Mouse (Mus musculus) stomach, embryonic 15.5 days (tissue): Measurements from ENCODE around the gene Foxp1. TPM values are rescaled to one million over a fixed set of nuclear protein-coding genes. Genes with fewer than 3 reads are reported as not detected.

Experiments
- ATAC-seq: fragments of 200-750 bp; cut with Nextera tagmentation; 2 replicates; pipeline ENCODE4 v1.8.0; 2017; ENCODE audit warnings: low read depth, moderate number of reproducible peaks, moderate TSS enrichment; ENCODE audit not compliant: insufficient read depth, low FRiP score
- H3K27ac ChIP-seq: fragments of 300-500 bp; sonication (generic); 2 replicates; pipeline ENCODE4 v1.5.1; 2015; ENCODE audit warnings: mild to moderate bottlenecking, inconsistent platforms
- H3K27me3 ChIP-seq: fragments of 300-500 bp; sonication (generic); replicated peaks from 2 replicates; pipeline ENCODE4 v1.6.1; 2015; ENCODE audit warnings: inconsistent platforms
- H3K36me3 ChIP-seq: fragments of 300-500 bp; sonication (generic); 2 replicates; pipeline ENCODE4 v1.6.1; 2015; ENCODE audit warnings: inconsistent platforms
- H3K4me1 ChIP-seq: fragments of 300-500 bp; sonication (generic); 2 replicates; pipeline ENCODE4 v1.6.1; 2015; ENCODE audit warnings: inconsistent platforms
- H3K4me2 ChIP-seq: fragments of 300-500 bp; sonication (generic); 2 replicates; pipeline ENCODE4 v1.6.1; 2015; ENCODE audit warnings: mild to moderate bottlenecking, inconsistent platforms
- H3K4me3 ChIP-seq: fragments of 300-500 bp; sonication (generic); replicated peaks from 2 replicates; pipeline ENCODE4 v1.5.1; 2015; ENCODE audit warnings: inconsistent platforms
- H3K9ac ChIP-seq: fragments of 300-500 bp; sonication (generic); 2 replicates; pipeline ENCODE4 v1.6.1; 2015; ENCODE audit warnings: inconsistent platforms
- H3K9me3 ChIP-seq: fragments of 300-500 bp; sonication (generic); 2 replicates; pipeline ENCODE4 v1.6.1; 2016; ENCODE audit warnings: inconsistent platforms
- WGBS: fragments of 180-500 bp; shearing (Covaris S2); methylation state at CpG from one replicate; pipeline ENCODE4 v1.1.7; 2015; 5-methylcytosine and 5-hydroxymethylcytosine counted together
- microRNA-seq: library from miRNA; unstranded; fragments of <30 nt; microRNA quantifications from one replicate; pipeline ENCODE4, GENCODE M21; 2016
- polyA plus RNA-seq: library from polyadenylated mRNA; unstranded; fragments of >200 nt; fragmentation: Nextera tagmentation; extraction: Ambion mirVana; gene quantifications from 2 replicates; pipeline ENCODE4 v1.2.1, GENCODE M21; 2015

The Foxp1 gene
- polyA plus RNA-seq, 1 experiment from 2014 or later, result 105 TPM

- H3K9ac ChIP-seq, result no peak overlapping the region
- 87% methylated on average over 10 of the region's 10 CpGs for WGBS
- H3K9me3 ChIP-seq, result no peaks in the 10 kb centered on the region
- H3K36me3 ChIP-seq, result peaks cover 41% of the 10 kb centered on the region
- no peak for ATAC-seq
- H3K4me1 ChIP-seq, result no peaks in the 10 kb centered on the region
- no peak overlapping the region for H3K4me2 ChIP-seq
- no peak overlapping the region for H3K4me3 ChIP-seq
- H3K27ac ChIP-seq, result no peak overlapping the region
- no peaks in the 10 kb centered on the region for H3K27me3 ChIP-seq
These were observed 588.1 kb downstream of the Foxp1 start for GRCm38 (mm10) chr6:98934381-98934780.

GRCm38 (mm10) chr6:98933135-98933724, 589.3 kb downstream of the Foxp1 start:
- Histone ChIP-seq H3K9me3 (no peaks in the 10 kb centered on the region), H3K4me3 (no peak overlapping the region), H3K36me3 (peaks cover 44% of the 10 kb centered on the region), H3K27me3 (no peaks in the 10 kb centered on the region), H3K4me2 (no peak overlapping the region), H3K9ac (no peak overlapping the region), H3K27ac (no peak overlapping the region), H3K4me1 (no peaks in the 10 kb centered on the region)
- ATAC-seq, result no peak
- WGBS, result 85% methylated on average over 18 of the region's 18 CpGs

- no peak overlapping the region for H3K9ac ChIP-seq
- peaks cover 39% of the 10 kb centered on the region for H3K36me3 ChIP-seq
- H3K4me1 ChIP-seq, result no peaks in the 10 kb centered on the region
- H3K9me3 ChIP-seq, result no peaks in the 10 kb centered on the region
- ATAC-seq, result no peak
- H3K27me3 ChIP-seq, result no peaks in the 10 kb centered on the region
- H3K4me2 ChIP-seq, result no peak overlapping the region
- H3K4me3 ChIP-seq, result no peak overlapping the region
- no peak overlapping the region for H3K27ac ChIP-seq
- 49% methylated on average over 8 of the region's 8 CpGs for WGBS
These were observed 590.5 kb downstream of the Foxp1 start for GRCm38 (mm10) chr6:98931881-98932540.

- Histone ChIP-seq H3K4me2 (no peak overlapping the region), H3K36me3 (peaks cover 34% of the 10 kb centered on the region), H3K4me1 (no peaks in the 10 kb centered on the region), H3K9ac (no peak overlapping the region), H3K27me3 (no peaks in the 10 kb centered on the region), H3K4me3 (no peak overlapping the region), H3K9me3 (no peaks in the 10 kb centered on the region), H3K27ac (no peak overlapping the region)
- no peak for ATAC-seq
- WGBS, result 81% methylated on average over 15 of the region's 15 CpGs
These were observed 591.7 kb downstream of the Foxp1 start for GRCm38 (mm10) chr6:98930652-98931300.

- Histone ChIP-seq H3K36me3 (peaks cover 19% of the 10 kb centered on the region), H3K27me3 (no peaks in the 10 kb centered on the region), H3K4me2 (no peak overlapping the region), H3K9ac (no peak overlapping the region), H3K4me3 (no peak overlapping the region), H3K4me1 (no peaks in the 10 kb centered on the region), H3K27ac (no peak overlapping the region), H3K9me3 (no peaks in the 10 kb centered on the region)
- ATAC-seq, result no peak
- WGBS, result 76% methylated on average over 8 of the region's 8 CpGs
These were observed 594.2 kb downstream of the Foxp1 start for GRCm38 (mm10) chr6:98928365-98928764.

GRCm38 (mm10) chr6:98901259-98901658, 621.3 kb downstream of the Foxp1 start:
- no peak for ATAC-seq
- Histone ChIP-seq H3K4me1 (no peaks in the 10 kb centered on the region), H3K36me3 (no peaks in the 10 kb centered on the region), H3K9me3 (no peaks in the 10 kb centered on the region), H3K4me3 (no peak overlapping the region), H3K9ac (no peak overlapping the region), H3K27ac (no peak overlapping the region), H3K27me3 (no peaks in the 10 kb centered on the region), H3K4me2 (no peak overlapping the region)
- WGBS, result 88% methylated on average over 6 of the region's 6 CpGs

- Histone ChIP-seq H3K36me3 (no peaks in the 10 kb centered on the region), H3K4me1 (no peaks in the 10 kb centered on the region; the same call in 1 of the 2 replicates), H3K9me3 (no peaks in the 10 kb centered on the region), H3K27ac (no peak overlapping the region), H3K4me3 (no peak overlapping the region), H3K27me3 (no peaks in the 10 kb centered on the region), H3K4me2 (no peak overlapping the region), H3K9ac (no peak overlapping the region)
- WGBS, result 73% methylated on average over 1 of the region's 1 CpGs
- no peak for ATAC-seq
These were observed 644.3 kb downstream of the Foxp1 start for GRCm38 (mm10) chr6:98878208-98878607.

- H3K9me3 ChIP-seq, result no peaks in the 10 kb centered on the region
- no peaks in the 10 kb centered on the region for H3K27me3 ChIP-seq
- ATAC-seq, result no peak
- H3K4me2 ChIP-seq, result no peak overlapping the region
- WGBS, result 70% methylated on average over 2 of the region's 2 CpGs
- H3K4me1 ChIP-seq, result peaks cover 4% of the 10 kb centered on the region; the same call in 1 of the 2 replicates
- no peak overlapping the region for H3K9ac ChIP-seq
- no peaks in the 10 kb centered on the region for H3K36me3 ChIP-seq
- no peak overlapping the region for H3K27ac ChIP-seq
- H3K4me3 ChIP-seq, result no peak overlapping the region
These were observed 646.1 kb downstream of the Foxp1 start for GRCm38 (mm10) chr6:98876401-98876800.

Small RNAs within 50 kb of the gene (microRNA-seq; reads per million reads assigned to microRNA genes)
- gene Gm22328 (not detected), gene Gm49348 (not detected)

Other genes starting within 250 kb of the Foxp1 start
- 10.0 and 11.9 TPM in 2 replicates for gene Eif4e3, start 144.1 kb upstream of the Foxp1 start, polyA plus RNA-seq
- gene Gm20696, start 144.1 kb upstream of the Foxp1 start, polyA plus RNA-seq, result 3.6 and 4.6 TPM in 2 replicates
- 2.8 and 3.1 TPM in 2 replicates for gene Gpr27, start 170.0 kb upstream of the Foxp1 start, polyA plus RNA-seq
- 0.09 and 0.12 TPM in 2 replicates for gene Prok2, start 203.7 kb upstream of the Foxp1 start, polyA plus RNA-seq